Mouse (Mus musculus): ENCODE data around the gene Syn1. TPM values are rescaled to one million over a fixed set of nuclear protein-coding genes. Genes with fewer than 3 reads are reported as not detected.

The Syn1 gene
- polyA plus RNA-seq (2012; rRNA removed): 0.36 and 0.52 TPM in 2 replicates

DNA sequence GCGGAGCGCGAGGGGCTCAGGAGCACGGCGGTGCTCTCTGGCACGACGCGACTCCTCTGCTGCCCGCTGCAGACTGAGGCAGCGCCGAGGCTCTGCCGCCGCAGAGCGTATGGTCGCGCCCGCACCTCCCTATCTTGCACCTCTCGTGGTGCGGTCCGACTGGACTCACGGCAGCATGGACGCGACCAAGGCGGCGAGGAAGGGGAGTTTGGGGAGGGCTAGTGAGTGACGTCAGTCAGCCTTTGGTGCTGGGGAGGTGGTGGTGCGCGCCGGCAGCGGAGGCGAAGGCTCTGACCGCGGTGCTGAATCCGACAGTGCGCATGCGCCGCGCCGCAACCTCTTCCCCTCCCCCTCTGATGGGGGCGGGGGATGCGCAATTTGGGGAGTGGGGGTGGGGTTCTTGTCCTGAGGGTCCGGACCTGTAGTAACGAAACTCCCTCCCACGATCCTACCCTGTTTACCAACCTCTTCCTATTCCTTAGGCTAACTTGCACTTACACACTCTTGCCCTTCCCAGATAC is at the start of gene Syn1:
Gene Syn1, minus strand, starts transcription at position 161 of the 521 bp plus-strand sequence.
- peak; percentile 61 to 63 for DNase-seq (ENCODE audit: low read depth in 1 of 2, low spot score in 2 of 2)
- TF ChIP-seq CTCF (IDR thresholded peaks at IDR 0.05; ENCODE audit: extremely low read depth, insufficient read depth, insufficient read length, insufficient replicate concordance) (no peak), POLR2A (IDR thresholded peaks at IDR 0.05; ENCODE audit: low read depth, low read length) (no peak)
- Histone ChIP-seq H3K4me3 (ENCODE audit: extremely low read depth, insufficient read depth, insufficient read length) (peak within 1 kb of the TSS; percentile 55; the same call in 1 of the 2 replicates), H3K27ac (ENCODE audit: insufficient read depth, low read length) (no peak within 1 kb of the TSS), H3K27me3 (ENCODE audit: control insufficient read depth, insufficient read depth, low read length) (no peaks in the 10 kb centered on the region; the same call in 1 of the 2 replicates), H3K36me3 (ENCODE audit: control insufficient read depth, insufficient read depth, low read length) (no peaks in the 10 kb centered on the region), H3K4me1 (ENCODE audit: control insufficient read depth, insufficient read depth, insufficient read length) (peaks cover 7% of the 10 kb centered on the region)
- WGBS: 15% methylated on average over 36 of the region's 44 CpGs

DNA sequence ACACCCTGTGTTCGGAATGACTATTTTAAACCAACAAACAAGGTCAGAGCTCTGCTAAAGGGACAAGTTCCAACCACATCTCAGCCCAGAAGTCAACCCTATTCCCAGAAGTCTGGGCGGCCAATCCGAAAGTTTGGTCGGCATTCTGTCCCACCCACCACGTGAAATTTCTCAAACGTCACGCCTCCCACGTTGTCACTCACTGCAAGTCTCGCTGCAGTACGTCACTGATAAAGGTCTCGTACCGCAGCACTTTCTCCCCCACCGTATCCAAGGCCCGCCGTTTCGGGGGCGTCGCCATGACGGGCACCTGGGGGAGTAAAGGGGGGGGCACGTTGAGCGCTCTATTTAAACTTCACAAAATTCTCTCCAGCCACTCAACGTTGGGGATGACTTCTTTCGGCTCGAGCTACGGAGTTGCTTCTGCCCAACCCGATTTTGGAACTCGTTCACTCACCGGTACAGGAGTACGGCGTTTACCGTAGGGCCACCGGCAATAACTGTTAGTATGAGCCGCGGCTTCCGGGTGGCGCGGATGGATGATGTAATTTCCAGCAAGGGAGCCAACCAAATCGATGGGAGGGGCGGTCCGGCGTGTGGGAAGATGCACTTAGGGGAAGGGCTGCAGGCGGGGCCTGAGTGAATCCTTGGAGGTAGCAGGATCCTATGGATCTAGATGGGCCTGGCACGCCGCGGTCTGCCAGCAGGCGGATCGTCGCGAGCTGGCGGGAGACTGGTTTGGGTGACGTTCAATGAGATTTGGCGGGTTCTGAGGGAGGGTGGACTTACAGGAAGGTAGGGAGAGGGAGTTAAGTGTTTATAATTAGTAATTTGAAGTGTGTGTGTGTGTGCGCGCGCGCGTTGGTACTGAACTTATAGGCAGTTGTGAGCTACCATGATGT is 40.9 kb upstream of the Syn1 start, which contains the start of gene Uxt:
Gene Uxt, minus strand, starts transcription at position 541 of the 902 bp plus-strand sequence.
- TF ChIP-seq POLR2A (IDR thresholded peaks at IDR 0.05; ENCODE audit: low read depth, low read length) (no peak), CTCF (IDR thresholded peaks at IDR 0.05; ENCODE audit: extremely low read depth, insufficient read depth, insufficient read length, insufficient replicate concordance) (no peak)
- Histone ChIP-seq H3K27ac (ENCODE audit: insufficient read depth, low read length) (peak within 1 kb of the TSS; percentile 75), H3K36me3 (ENCODE audit: control insufficient read depth, insufficient read depth, low read length) (peaks cover 3% of the 10 kb centered on the region), H3K27me3 (ENCODE audit: control insufficient read depth, insufficient read depth, low read length) (no peaks in the 10 kb centered on the region), H3K4me3 (ENCODE audit: extremely low read depth, insufficient read depth, insufficient read length) (peak within 1 kb of the TSS; percentile 66), H3K4me1 (ENCODE audit: control insufficient read depth, insufficient read depth, insufficient read length) (no peaks in the 10 kb centered on the region)
- WGBS: 25% methylated on average over 57 of the region's 57 CpGs
- DNase-seq (ENCODE audit: low read depth in 1 of 2, low spot score in 2 of 2): peak; percentile 72 to 81

DNA sequence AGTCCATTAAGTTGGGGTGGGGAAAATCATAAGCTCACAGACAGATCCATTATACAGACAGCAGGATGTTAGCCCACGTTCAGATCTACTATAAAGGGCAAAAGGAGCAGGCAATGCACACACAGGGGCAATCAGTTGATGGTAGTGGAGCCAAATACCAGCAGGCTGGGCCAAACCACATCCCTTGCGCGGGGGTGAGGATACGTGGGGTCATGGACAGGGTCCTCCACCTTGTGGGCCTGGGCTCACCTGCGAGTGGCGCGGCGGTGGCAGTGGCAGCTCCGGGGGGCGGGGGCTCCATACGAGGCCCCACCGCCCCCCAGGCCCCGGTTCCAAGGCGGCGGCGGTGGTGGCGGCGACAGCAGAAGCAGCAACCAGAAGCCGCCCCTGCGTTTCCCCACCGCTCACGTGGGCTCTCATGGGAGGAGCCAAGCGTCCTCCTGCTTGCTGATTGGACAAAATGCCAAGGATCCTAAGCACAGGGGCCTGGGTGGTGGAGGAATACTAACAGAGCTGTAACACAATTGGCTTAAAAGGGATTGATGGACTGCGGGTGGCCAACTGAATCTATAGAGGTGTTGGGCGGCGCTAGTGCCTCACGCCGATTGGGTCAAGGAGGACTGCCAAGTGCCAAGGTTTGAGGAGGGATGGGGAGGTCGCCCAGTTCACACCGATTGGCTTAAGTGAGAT is 29.5 kb upstream of the Syn1 start, which contains the start of gene Elk1:
Gene Elk1, minus strand, starts transcription at position 418 of the 690 bp plus-strand sequence.
- Histone ChIP-seq H3K36me3 (ENCODE audit: control insufficient read depth, insufficient read depth, low read length) (no peaks in the 10 kb centered on the region), H3K27me3 (ENCODE audit: control insufficient read depth, insufficient read depth, low read length) (no peaks in the 10 kb centered on the region), H3K4me3 (ENCODE audit: extremely low read depth, insufficient read depth, insufficient read length) (peak within 1 kb of the TSS; percentile 71), H3K27ac (ENCODE audit: insufficient read depth, low read length) (peak within 1 kb of the TSS; percentile 56), H3K4me1 (ENCODE audit: control insufficient read depth, insufficient read depth, insufficient read length) (no peaks in the 10 kb centered on the region; the same call in 1 of the 2 replicates)
- TF ChIP-seq POLR2A (IDR thresholded peaks at IDR 0.05; ENCODE audit: low read depth, low read length): no peak
- TF ChIP-seq CTCF (IDR thresholded peaks at IDR 0.05; ENCODE audit: extremely low read depth, insufficient read depth, insufficient read length, insufficient replicate concordance): no peak
- WGBS: 27% methylated on average over 30 of the region's 30 CpGs
- peak; percentile 77 to 80 for DNase-seq (ENCODE audit: low read depth in 1 of 2, low spot score in 2 of 2)

- 18% methylated on average over 4 of the region's 4 CpGs for WGBS
- H3K36me3 ChIP-seq (ENCODE audit: control insufficient read depth, insufficient read depth, low read length): no peaks in the 10 kb centered on the region
Observed at GRCm38 (mm10) chrX:20946055-20946454, 25.3 kb upstream of the Syn1 start.

GRCm38 (mm10) chrX:20931963-20932362 is 11.2 kb upstream of the Syn1 start:
- peak overlapping the region; percentile 22; the same call in 1 of the 2 replicates for H3K27ac ChIP-seq (ENCODE audit: insufficient read depth, low read length)
- peak in 1 of 2 experiments; percentile 63 for DNase-seq (ENCODE audit: low read depth in 1 of 2, low spot score in 2 of 2)
- H3K27me3 ChIP-seq (ENCODE audit: control insufficient read depth, insufficient read depth, low read length): no peaks in the 10 kb centered on the region
- no peak for TF ChIP-seq POLR2A (IDR thresholded peaks at IDR 0.05; ENCODE audit: low read depth, low read length)
- TF ChIP-seq CTCF (IDR thresholded peaks at IDR 0.05; ENCODE audit: extremely low read depth, insufficient read depth, insufficient read length, insufficient replicate concordance): no peak
- peaks cover 14% of the 10 kb centered on the region for H3K36me3 ChIP-seq (ENCODE audit: control insufficient read depth, insufficient read depth, low read length)
- peaks cover 11% of the 10 kb centered on the region; the same call in 1 of the 2 replicates for H3K4me1 ChIP-seq (ENCODE audit: control insufficient read depth, insufficient read depth, insufficient read length)
- 35% methylated on average over 1 of the region's 1 CpGs for WGBS
- H3K4me3 ChIP-seq (ENCODE audit: extremely low read depth, insufficient read depth, insufficient read length): no peak overlapping the region

More at GRCm38 (mm10) chrX:20946055-20946454, 25.3 kb upstream of the Syn1 start:
- Histone ChIP-seq H3K4me1 (ENCODE audit: control insufficient read depth, insufficient read depth, insufficient read length) (no peaks in the 10 kb centered on the region; the same call in 1 of the 2 replicates), H3K27me3 (ENCODE audit: control insufficient read depth, insufficient read depth, low read length) (no peaks in the 10 kb centered on the region), H3K4me3 (ENCODE audit: extremely low read depth, insufficient read depth, insufficient read length) (no peak overlapping the region), H3K27ac (ENCODE audit: insufficient read depth, low read length) (no peak overlapping the region)
- DNase-seq (ENCODE audit: low read depth in 1 of 2, low spot score in 2 of 2): peak in 1 of 2 experiments; percentile 34
- TF ChIP-seq POLR2A (IDR thresholded peaks at IDR 0.05; ENCODE audit: low read depth, low read length): no peak
- peak; percentile 39; the same call in 1 of the 2 replicates for TF ChIP-seq CTCF (IDR thresholded peaks at IDR 0.05; ENCODE audit: extremely low read depth, insufficient read depth, insufficient read length, insufficient replicate concordance)

GRCm38 (mm10) chrX:20931364-20931763 is 10.6 kb upstream of the Syn1 start, which contains the start of gene Cfp:
Cfp (minus strand) TSS chrX:20931555.
- Histone ChIP-seq H3K27ac (ENCODE audit: insufficient read depth, low read length) (peak within 1 kb of the TSS; percentile 58), H3K4me1 (ENCODE audit: control insufficient read depth, insufficient read depth, insufficient read length) (peaks cover 11% of the 10 kb centered on the region; the same call in 1 of the 2 replicates), H3K4me3 (ENCODE audit: extremely low read depth, insufficient read depth, insufficient read length) (peak within 1 kb of the TSS; percentile 28; the same call in 1 of the 2 replicates), H3K27me3 (ENCODE audit: control insufficient read depth, insufficient read depth, low read length) (no peaks in the 10 kb centered on the region), H3K36me3 (ENCODE audit: control insufficient read depth, insufficient read depth, low read length) (peaks cover 15% of the 10 kb centered on the region; the same call in 1 of the 2 replicates)
- 59% methylated on average over 1 of the region's 1 CpGs for WGBS
- TF ChIP-seq POLR2A (IDR thresholded peaks at IDR 0.05; ENCODE audit: low read depth, low read length) (no peak), CTCF (IDR thresholded peaks at IDR 0.05; ENCODE audit: extremely low read depth, insufficient read depth, insufficient read length, insufficient replicate concordance) (no peak)
- DNase-seq (ENCODE audit: low read depth in 1 of 2, low spot score in 2 of 2): no peak
